Mouse (Mus musculus) heart, postnatal 0 days (tissue): ENCODE data around the gene Ptpro.
A peak's percentile ranks its signal among the peaks of the same experiment; 100 is the strongest.

Experiments
- CTCF ChIP-seq: IDR thresholded peaks from 2 replicates; pipeline ENCODE4 v1.5.1; 2016; ENCODE audit warnings: antibody characterized with exemption, control low read depth, low read depth
- EP300 ChIP-seq: IDR thresholded peaks from 2 replicates; pipeline ENCODE4 v1.6.1; 2016; ENCODE audit warnings: antibody characterized with exemption, low read depth

DNA sequence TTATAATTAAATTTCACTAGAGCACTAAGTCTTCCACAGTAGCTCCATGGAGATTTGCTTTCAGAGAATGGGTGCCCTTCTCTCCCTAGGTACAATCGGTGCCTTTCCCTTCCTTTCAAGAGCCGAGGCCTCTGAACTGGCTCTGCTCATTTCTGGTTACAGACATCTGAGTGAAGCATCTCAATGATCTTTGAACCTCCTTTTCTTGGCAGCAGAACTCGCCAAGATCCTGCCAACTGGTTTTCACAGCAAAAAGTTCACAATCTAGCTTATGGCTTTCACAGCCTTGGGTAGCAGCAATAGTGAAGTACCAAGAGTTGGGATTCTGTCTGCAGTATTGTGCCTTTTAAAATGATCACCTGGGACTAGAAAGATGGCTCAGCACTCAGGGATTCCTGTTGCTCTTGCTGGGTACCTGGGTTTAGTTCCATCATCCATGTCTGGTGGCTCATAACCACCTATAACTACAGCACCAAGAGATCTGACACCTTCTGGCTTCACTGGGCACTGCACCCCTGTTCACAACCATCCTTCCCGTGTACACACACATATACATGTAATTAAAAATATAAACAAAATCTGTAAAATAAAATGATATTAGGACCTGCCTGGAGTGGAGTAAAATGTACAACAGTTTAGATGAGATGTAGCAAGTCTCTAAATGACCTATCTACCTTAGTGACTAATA, 144.1 kb downstream of the Ptpro start:
- peak; percentile 40 for TF ChIP-seq CTCF
- no peak for TF ChIP-seq EP300
